Mouse (Mus musculus) urinary bladder, postnatal 36 days (tissue): ENCODE measurements around the gene Gtf2ird2.

Source experiments
- DNase-seq, 2 experiments: peaks; one replicate each; pipeline ENCODE4 v3.0.0; 2022; ENCODE audit warnings: low spot score in 2 of 2, mixed read lengths in 1 of 2

Gtf2ird2 gene

DNA sequence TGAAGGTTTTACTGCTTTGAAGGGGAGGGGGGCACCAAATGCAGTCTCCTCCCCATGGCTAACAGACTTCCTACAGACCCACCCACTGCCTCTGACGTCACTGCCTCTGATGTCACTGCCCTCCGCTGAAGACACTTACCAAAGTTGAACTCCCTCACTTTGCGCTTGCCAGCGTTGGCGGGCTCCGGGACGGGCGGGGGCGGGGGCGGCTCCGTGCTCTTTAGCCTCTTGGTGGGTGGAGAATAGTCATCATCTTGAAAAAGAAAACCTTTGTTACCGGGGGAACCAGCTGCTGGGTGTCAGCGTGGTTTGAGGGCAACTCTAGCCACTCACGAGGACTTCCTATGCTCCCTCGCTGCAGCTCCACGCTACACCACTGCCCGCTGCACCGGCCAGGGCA lies 82.6 kb downstream of the Gtf2ird2 start:
- DNase-seq, result no peak

- DNase-seq, result no peak
Measured at GRCm38 (mm10) chr5:134268751-134269150, 84.9 kb downstream of the Gtf2ird2 start.

DNA sequence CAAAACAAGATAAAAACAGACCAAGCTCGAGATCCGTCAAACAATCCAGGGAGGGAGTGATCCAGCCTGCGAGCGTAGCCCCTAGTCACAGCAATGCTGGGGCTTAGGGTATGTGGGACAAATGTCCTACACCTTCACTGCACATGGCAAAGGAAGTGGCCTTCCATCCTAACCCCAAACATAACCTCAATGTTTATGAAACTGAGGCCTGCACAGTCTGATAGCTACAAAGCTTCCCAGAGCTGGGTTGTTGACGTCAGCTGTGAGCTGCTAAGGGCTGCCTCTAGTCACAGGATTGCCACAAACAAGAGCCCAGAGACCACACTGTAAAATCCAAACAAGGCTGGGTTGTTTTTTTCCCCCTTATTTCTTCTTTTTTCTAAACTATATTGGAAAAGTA lies 85.9 kb downstream of the Gtf2ird2 start:
- DNase-seq, result no peak

- no peak for DNase-seq
Measured at GRCm38 (mm10) chr5:134270566-134270965, 86.7 kb downstream of the Gtf2ird2 start.

DNA sequence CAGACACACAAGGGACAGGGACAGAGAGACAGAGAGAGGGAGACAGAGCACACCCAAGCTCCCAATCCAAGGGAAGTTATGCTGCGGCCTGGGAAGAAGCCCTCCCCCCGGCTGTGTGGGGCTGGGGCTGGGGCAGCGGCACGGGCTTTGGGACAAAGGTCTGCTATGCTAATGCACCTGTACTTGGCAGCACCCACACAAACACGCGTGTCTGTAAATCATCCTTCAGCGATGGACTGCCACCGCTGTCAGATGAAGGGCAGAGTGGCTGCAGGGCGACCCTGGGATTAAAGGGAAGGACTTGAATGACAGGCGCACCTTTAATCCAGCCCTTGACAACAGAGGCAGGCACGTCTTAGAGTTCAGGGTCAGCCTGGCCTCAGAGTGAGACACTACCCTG lies 87.6 kb downstream of the Gtf2ird2 start:
- DNase-seq, result no peak

GRCm38 (mm10) chr5:134272761-134273160 lies 88.9 kb downstream of the Gtf2ird2 start:
- no peak for DNase-seq

GRCm38 (mm10) chr5:134273761-134274160 lies 89.9 kb downstream of the Gtf2ird2 start:
- no peak for DNase-seq
